Mouse (Mus musculus) gastrocnemius, postnatal 4 days (tissue): Measurements from ENCODE around the gene Vps54. TPM values are rescaled to one million over a fixed set of nuclear protein-coding genes. Genes with fewer than 3 reads are reported as not detected.
"Not testable (repeated sequence)": the region's sequence is repeated elsewhere in the genome, so short reads cannot be mapped to it uniquely, and the experiment has no call there.

Source experiments
- DNase-seq, 2 experiments: peaks; one replicate each; pipeline ENCODE4 v3.0.0; 2021 to 2022; ENCODE audit warnings: low spot score in 2 of 2, mixed read lengths in 2 of 2
- long read RNA-seq, 2 experiments: library from polyadenylated mRNA; stranded (forward); transcript quantifications; one replicate each; pipeline ENCODE4 v2.0.0; 2021
- total RNA-seq, 2 experiments: library from RNA; stranded (reverse); gene quantifications; 2 replicates each; pipeline ENCODE4 v1.2.3; 2021

Gene Vps54
- total RNA-seq: 10 to 100 TPM; 23.4 to 29.1 TPM
- long read RNA-seq, experiment 1, full-length matches to known transcripts: 20 of 31 reads
- long read RNA-seq, experiment 1, partial matches to known transcripts: 3 of 31 reads
- long read RNA-seq, experiment 1, other reads (novel, unspliced or antisense): 8 of 31 reads
- long read RNA-seq, experiment 2, full-length matches to known transcripts: 23 of 47 reads
- long read RNA-seq, experiment 2, partial matches to known transcripts: 5 of 47 reads
- long read RNA-seq, experiment 2, other reads (novel, unspliced or antisense): 19 of 47 reads

GRCm38 (mm10) chr11:21239021-21239661 lies at the start of gene Vps54:
Gene Vps54 (plus strand): TSS chr11:21239281.
- DNase-seq: peak; percentile 50 to 63

GRCm38 (mm10) chr11:21191821-21192220 lies 47.3 kb upstream of the Vps54 start:
- DNase-seq: not testable (repeated sequence)

- no peak for DNase-seq
Observed at GRCm38 (mm10) chr11:21194851-21195250, 44.2 kb upstream of the Vps54 start.

GRCm38 (mm10) chr11:21209046-21209445 lies 30.0 kb upstream of the Vps54 start:
- DNase-seq: no peak

- DNase-seq: not testable (repeated sequence)
Observed at GRCm38 (mm10) chr11:21209701-21210100, 29.4 kb upstream of the Vps54 start.

GRCm38 (mm10) chr11:21217419-21217818 lies 21.7 kb upstream of the Vps54 start:
- no peak for DNase-seq

GRCm38 (mm10) chr11:21219281-21219680 lies 19.8 kb upstream of the Vps54 start:
- DNase-seq: no peak

- no peak for DNase-seq
Observed at GRCm38 (mm10) chr11:21219851-21220587, 19.1 kb upstream of the Vps54 start.

GRCm38 (mm10) chr11:21220754-21221153 lies 18.3 kb upstream of the Vps54 start:
- no peak for DNase-seq

- DNase-seq: no peak
Observed at GRCm38 (mm10) chr11:21221396-21221795, 17.7 kb upstream of the Vps54 start.

- DNase-seq: no peak
Observed at GRCm38 (mm10) chr11:21222606-21223207, 16.4 kb upstream of the Vps54 start.

- no peak for DNase-seq
Observed at GRCm38 (mm10) chr11:21223539-21223938, 15.5 kb upstream of the Vps54 start.

GRCm38 (mm10) chr11:21224041-21224440 lies 15.0 kb upstream of the Vps54 start:
- DNase-seq: no peak

- no peak for DNase-seq
Observed at GRCm38 (mm10) chr11:21224446-21224845, 14.6 kb upstream of the Vps54 start.

GRCm38 (mm10) chr11:21224983-21225382 lies 14.1 kb upstream of the Vps54 start:
- DNase-seq: no peak

GRCm38 (mm10) chr11:21235381-21235780 lies 3.7 kb upstream of the Vps54 start:
- DNase-seq: no peak

- DNase-seq: no peak
Observed at GRCm38 (mm10) chr11:21235821-21236220, 3.3 kb upstream of the Vps54 start.

- no peak for DNase-seq
Observed at GRCm38 (mm10) chr11:21236996-21237395, 2.1 kb upstream of the Vps54 start.

GRCm38 (mm10) chr11:21237474-21238278 lies 1.4 kb upstream of the Vps54 start:
- DNase-seq: no peak

- DNase-seq: peak; percentile 35 to 61
Observed at GRCm38 (mm10) chr11:21238279-21239020, 631 bp upstream of the Vps54 start.
